Mouse (Mus musculus) hindbrain, embryonic 10.5 days (tissue): ENCODE data around the gene Muc20. TPM values are rescaled to one million over a fixed set of nuclear protein-coding genes. Genes with fewer than 3 reads are reported as not detected.

ENCODE experiments used
- DNase-seq: peaks from one replicate; pipeline ENCODE4 v3.0.0-alpha.2; 2017; ENCODE audit warnings: low spot score
- H3K27ac ChIP-seq: fragments of 300-500 bp; sonication (generic); 2 replicates; pipeline ENCODE4 v1.5.1; 2016; ENCODE audit warnings: mild to moderate bottlenecking, moderate library complexity
- H3K27me3 ChIP-seq: fragments of 300-500 bp; sonication (generic); 2 replicates; pipeline ENCODE4 v1.6.1; 2016; ENCODE audit warnings: mild to moderate bottlenecking; ENCODE audit not compliant: poor library complexity, insufficient read depth, severe bottlenecking
- H3K36me3 ChIP-seq: fragments of 300-500 bp; sonication (generic); 2 replicates; pipeline ENCODE4 v1.6.1; 2016; ENCODE audit warnings: mild to moderate bottlenecking, moderate library complexity
- H3K4me1 ChIP-seq: fragments of 300-500 bp; sonication (generic); replicated peaks from 2 replicates; pipeline ENCODE4 v1.6.1; 2016; ENCODE audit warnings: mild to moderate bottlenecking
- H3K4me3 ChIP-seq: fragments of 300-500 bp; sonication (generic); 2 replicates; pipeline ENCODE4 v1.5.1; 2016; ENCODE audit warnings: mild to moderate bottlenecking, moderate library complexity
- H3K9me3 ChIP-seq: fragments of 300-500 bp; sonication (generic); 2 replicates; pipeline ENCODE4 v1.6.1; 2016; ENCODE audit warnings: mild to moderate bottlenecking, moderate library complexity
- WGBS: fragments of 180-500 bp; shearing (Covaris S2); methylation state at CpG from one replicate; pipeline ENCODE4 v1.1.7; 2016; 5-methylcytosine and 5-hydroxymethylcytosine counted together
- polyA plus RNA-seq: library from polyadenylated mRNA; unstranded; fragments of >200 nt; fragmentation: Nextera tagmentation; extraction: Ambion mirVana; gene quantifications from 2 replicates; pipeline ENCODE4 v1.2.1, GENCODE M21; 2016

Muc20 gene
- polyA plus RNA-seq, 1 experiment from 2014 or later, result not detected

GRCm38 (mm10) chr16:32784840-32785239, 12.4 kb downstream of the Muc20 start:
- 83% methylated on average over 13 of the region's 13 CpGs for WGBS
- Histone ChIP-seq H3K9me3 (peaks cover 8% of the 10 kb centered on the region; the same call in 1 of the 2 replicates), H3K4me1 (peaks cover 17% of the 10 kb centered on the region; the same call in 1 of the 2 replicates), H3K27ac (peak overlapping the region; percentile 37; the same call in 1 of the 2 replicates), H3K36me3 (no peaks in the 10 kb centered on the region), H3K27me3 (no peaks in the 10 kb centered on the region), H3K4me3 (no peak overlapping the region)
- DNase-seq, result peak; percentile 24

GRCm38 (mm10) chr16:32783324-32784062, 13.7 kb downstream of the Muc20 start:
- peaks cover 4% of the 10 kb centered on the region; the same call in 1 of the 2 replicates for H3K9me3 ChIP-seq
- no peak overlapping the region for H3K4me3 ChIP-seq
- H3K4me1 ChIP-seq, result peaks cover 25% of the 10 kb centered on the region
- no peaks in the 10 kb centered on the region for H3K36me3 ChIP-seq
- H3K27me3 ChIP-seq, result no peaks in the 10 kb centered on the region
- no peak for DNase-seq
- H3K27ac ChIP-seq, result peak overlapping the region; percentile 31; the same call in 1 of the 2 replicates
- 60% methylated on average over 5 of the region's 5 CpGs for WGBS

- no peak for DNase-seq
- Histone ChIP-seq H3K9me3 (no peaks in the 10 kb centered on the region), H3K27ac (peak overlapping the region; percentile 79), H3K4me3 (no peak overlapping the region), H3K4me1 (peaks cover 31% of the 10 kb centered on the region), H3K27me3 (no peaks in the 10 kb centered on the region; the same call in 1 of the 2 replicates), H3K36me3 (no peaks in the 10 kb centered on the region)
- WGBS, result 64% methylated on average over 8 of the region's 8 CpGs
These were observed 18.3 kb downstream of the Muc20 start for GRCm38 (mm10) chr16:32778956-32779355.

- WGBS, result 86% methylated on average over 10 of the region's 10 CpGs
- no peaks in the 10 kb centered on the region for H3K9me3 ChIP-seq
- DNase-seq, result no peak
- H3K4me3 ChIP-seq, result no peak overlapping the region
- H3K36me3 ChIP-seq, result no peaks in the 10 kb centered on the region
- 0 out of 2 replicates have a peak overlapping the region, but pooled peaks have one; percentile 4 for H3K27ac ChIP-seq
- H3K27me3 ChIP-seq, result no peaks in the 10 kb centered on the region; the same call in 1 of the 2 replicates
- peaks cover 17% of the 10 kb centered on the region for H3K4me1 ChIP-seq
These were observed 20.6 kb downstream of the Muc20 start for GRCm38 (mm10) chr16:32776676-32777075.

- H3K36me3 ChIP-seq, result no peaks in the 10 kb centered on the region
- no peak overlapping the region for H3K4me3 ChIP-seq
- peaks cover 22% of the 10 kb centered on the region for H3K4me1 ChIP-seq
- DNase-seq, result no peak
- no peaks in the 10 kb centered on the region for H3K27me3 ChIP-seq
- 0 out of 2 replicates have a peak, but pooled peaks cover 4% of the 10 kb centered on the region for H3K9me3 ChIP-seq
- no peak overlapping the region for H3K27ac ChIP-seq
- WGBS, result 93% methylated on average over 7 of the region's 7 CpGs
These were observed 30.3 kb downstream of the Muc20 start for GRCm38 (mm10) chr16:32766904-32767303.

GRCm38 (mm10) chr16:32764961-32765360, 32.3 kb downstream of the Muc20 start:
- Histone ChIP-seq H3K4me1 (peaks cover 11% of the 10 kb centered on the region), H3K27ac (no peak overlapping the region), H3K4me3 (no peak overlapping the region), H3K9me3 (0 out of 2 replicates have a peak, but pooled peaks cover 4% of the 10 kb centered on the region), H3K27me3 (no peaks in the 10 kb centered on the region), H3K36me3 (no peaks in the 10 kb centered on the region)
- no peak for DNase-seq
- WGBS, result 75% methylated on average over 6 of the region's 6 CpGs

- 0 out of 2 replicates have a peak, but pooled peaks cover 4% of the 10 kb centered on the region for H3K9me3 ChIP-seq
- no peak overlapping the region for H3K4me3 ChIP-seq
- no peak overlapping the region for H3K27ac ChIP-seq
- DNase-seq, result no peak
- 87% methylated on average over 2 of the region's 2 CpGs for WGBS
- H3K4me1 ChIP-seq, result peaks cover 11% of the 10 kb centered on the region
- H3K36me3 ChIP-seq, result no peaks in the 10 kb centered on the region
- H3K27me3 ChIP-seq, result no peaks in the 10 kb centered on the region
These were observed 32.7 kb downstream of the Muc20 start for GRCm38 (mm10) chr16:32764550-32764949.

GRCm38 (mm10) chr16:32750242-32751127, 46.8 kb downstream of the Muc20 start:
- no peaks in the 10 kb centered on the region for H3K27me3 ChIP-seq
- H3K9me3 ChIP-seq, result no peaks in the 10 kb centered on the region
- H3K27ac ChIP-seq, result no peak overlapping the region
- DNase-seq, result no peak
- H3K36me3 ChIP-seq, result no peaks in the 10 kb centered on the region
- no peak overlapping the region for H3K4me3 ChIP-seq
- WGBS, result 88% methylated on average over 5 of the region's 5 CpGs
- H3K4me1 ChIP-seq, result peaks cover 7% of the 10 kb centered on the region

GRCm38 (mm10) chr16:32745852-32746251, 51.4 kb downstream of the Muc20 start:
- WGBS, result 88% methylated on average over 6 of the region's 6 CpGs
- H3K4me1 ChIP-seq, result peaks cover 23% of the 10 kb centered on the region
- no peak for DNase-seq

GRCm38 (mm10) chr16:32742712-32743111, 54.5 kb downstream of the Muc20 start:
- H3K4me3 ChIP-seq, result no peak overlapping the region
- H3K27me3 ChIP-seq, result 0 out of 2 replicates have a peak, but pooled peaks cover 3% of the 10 kb centered on the region
- DNase-seq, result no peak
- H3K27ac ChIP-seq, result no peak overlapping the region
- H3K4me1 ChIP-seq, result peaks cover 45% of the 10 kb centered on the region
- WGBS, result 88% methylated on average over 2 of the region's 2 CpGs
- H3K36me3 ChIP-seq, result no peaks in the 10 kb centered on the region
- no peaks in the 10 kb centered on the region for H3K9me3 ChIP-seq

More at GRCm38 (mm10) chr16:32745852-32746251, 51.4 kb downstream of the Muc20 start:
- Histone ChIP-seq H3K36me3 (no peaks in the 10 kb centered on the region), H3K9me3 (no peaks in the 10 kb centered on the region), H3K4me3 (no peak overlapping the region), H3K27ac (0 out of 2 replicates have a peak overlapping the region, but pooled peaks have one; percentile 2), H3K27me3 (no peaks in the 10 kb centered on the region)

- H3K4me1 ChIP-seq, result peaks cover 48% of the 10 kb centered on the region
- 84% methylated on average over 9 of the region's 9 CpGs for WGBS
- H3K36me3 ChIP-seq, result no peaks in the 10 kb centered on the region
- DNase-seq, result no peak
- H3K4me3 ChIP-seq, result no peak overlapping the region
- 0 out of 2 replicates have a peak, but pooled peaks cover 3% of the 10 kb centered on the region for H3K27me3 ChIP-seq
- H3K27ac ChIP-seq, result peak overlapping the region; percentile 56; the same call in 1 of the 2 replicates
- no peaks in the 10 kb centered on the region for H3K9me3 ChIP-seq
These were observed 55.9 kb downstream of the Muc20 start for GRCm38 (mm10) chr16:32741366-32741765.

GRCm38 (mm10) chr16:32740003-32740663, 57.1 kb downstream of the Muc20 start:
- Histone ChIP-seq H3K9me3 (no peaks in the 10 kb centered on the region), H3K4me1 (peaks cover 42% of the 10 kb centered on the region), H3K27me3 (0 out of 2 replicates have a peak, but pooled peaks cover 5% of the 10 kb centered on the region), H3K27ac (peak overlapping the region; percentile 56), H3K4me3 (no peak overlapping the region), H3K36me3 (no peaks in the 10 kb centered on the region)
- WGBS, result 53% methylated on average over 8 of the region's 8 CpGs
- DNase-seq, result peak; percentile 19
